Mouse (Mus musculus) kidney, adult 2 months (tissue): ENCODE data around the gene Slc4a4.

Experiments
- CTCF ChIP-seq: fragments of 200-500 bp; conservative IDR thresholded peaks from 2 replicates; pipeline ENCODE4 v1.5.1; 2011; ENCODE audit warnings: low read depth, mild to moderate bottlenecking, control low read depth, low read length, moderate library complexity, mixed read lengths; ENCODE audit not compliant: insufficient read depth, insufficient read length
- POLR2A ChIP-seq: fragments of 200-500 bp; IDR thresholded peaks from one replicate; pipeline ENCODE4 v1.6.1; 2011; ENCODE audit warnings: low read depth, low read length, control low read depth

DNA sequence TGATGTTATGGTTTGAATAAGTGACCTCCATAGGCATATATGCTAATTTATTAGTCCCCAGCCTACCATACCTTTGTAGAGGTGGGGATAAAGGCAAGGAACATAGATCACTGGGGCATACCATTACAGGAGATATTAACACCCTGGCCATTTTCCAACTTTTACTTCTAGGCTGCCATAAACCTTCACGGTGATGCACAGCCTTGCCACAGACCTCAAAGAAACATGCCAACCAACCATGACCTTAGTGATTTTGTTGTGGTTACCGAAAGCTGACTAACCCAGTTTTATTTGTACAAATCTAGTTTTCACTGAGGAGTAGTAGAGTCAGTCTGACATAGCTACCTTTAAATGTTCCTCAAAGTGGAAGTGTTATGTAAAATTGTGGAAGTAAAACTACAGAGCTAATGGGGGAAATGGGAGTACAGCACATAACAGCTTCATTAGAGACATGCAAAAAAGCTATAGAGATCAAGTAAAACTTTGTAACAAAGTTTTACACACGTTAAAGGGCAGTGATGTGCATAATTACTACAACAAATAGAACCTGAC, 393.8 kb downstream of the Slc4a4 start:
- TF ChIP-seq CTCF (no peak), POLR2A (no peak)
